Mouse (Mus musculus): ENCODE results near the gene Trim37. TPM values are rescaled to one million over a fixed set of nuclear protein-coding genes. Genes with fewer than 3 reads are reported as not detected.
"Not testable (repeated sequence)": the region's sequence is repeated elsewhere in the genome, so short reads cannot be mapped to it uniquely, and the experiment has no call there.

The Trim37 gene
- polyA plus RNA-seq, 1 experiment from 2014 or later: 92.5 TPM

- H3K27me3 ChIP-seq (ENCODE audit: control insufficient read depth, insufficient read depth, low read length): no peaks in the 10 kb centered on the region
- ATAC-seq (ENCODE audit: low FRiP score) (no peak), DNase-seq (ENCODE audit: low spot score, missing footprints) (no peak)
- H3K36me3 ChIP-seq (ENCODE audit: control insufficient read depth, insufficient read depth, low read length): no peaks in the 10 kb centered on the region
- no peak overlapping the region for H3K27ac ChIP-seq (ENCODE audit: low read depth, low read length)
- H3K9ac ChIP-seq (ENCODE audit: low read length): no peak overlapping the region
- no peak overlapping the region for H3K4me2 ChIP-seq
- H3K4me3 ChIP-seq (ENCODE audit: low read depth, low read length): no peak overlapping the region
- 96% methylated on average over 5 of the region's 5 CpGs for WGBS
- no peaks in the 10 kb centered on the region for H3K4me1 ChIP-seq (ENCODE audit: control insufficient read depth, insufficient read depth, low read length)
- no peaks in the 10 kb centered on the region for H3K9me3 ChIP-seq (ENCODE audit: control insufficient read depth, low read length)
Measured at GRCm38 (mm10) chr11:87257282-87257681, 130.4 kb downstream of the Trim37 start.

- no peak for DNase-seq (ENCODE audit: low spot score, missing footprints)
- Histone ChIP-seq H3K9me3 (ENCODE audit: control insufficient read depth, low read length) (no peaks in the 10 kb centered on the region), H3K27ac (ENCODE audit: low read depth, low read length) (no peak overlapping the region), H3K9ac (ENCODE audit: low read length) (no peak overlapping the region), H3K4me1 (ENCODE audit: control insufficient read depth, insufficient read depth, low read length) (peaks cover 7% of the 10 kb centered on the region; the same call in 1 of the 2 replicates), H3K36me3 (ENCODE audit: control insufficient read depth, insufficient read depth, low read length) (no peaks in the 10 kb centered on the region), H3K27me3 (ENCODE audit: control insufficient read depth, insufficient read depth, low read length) (no peaks in the 10 kb centered on the region), H3K4me3 (ENCODE audit: low read depth, low read length) (no peak overlapping the region), H3K4me2 (no peak overlapping the region)
- no peak for ATAC-seq (ENCODE audit: low FRiP score)
- 89% methylated on average over 10 of the region's 10 CpGs for WGBS
Measured at GRCm38 (mm10) chr11:87259792-87260191, 132.9 kb downstream of the Trim37 start.

GRCm38 (mm10) chr11:87261705-87262104, 134.8 kb downstream of the Trim37 start:
- 75% methylated on average over 4 of the region's 4 CpGs for WGBS
- not testable (repeated sequence) for H3K9me3 ChIP-seq (ENCODE audit: control insufficient read depth, low read length); ATAC-seq (ENCODE audit: low FRiP score)

DNA sequence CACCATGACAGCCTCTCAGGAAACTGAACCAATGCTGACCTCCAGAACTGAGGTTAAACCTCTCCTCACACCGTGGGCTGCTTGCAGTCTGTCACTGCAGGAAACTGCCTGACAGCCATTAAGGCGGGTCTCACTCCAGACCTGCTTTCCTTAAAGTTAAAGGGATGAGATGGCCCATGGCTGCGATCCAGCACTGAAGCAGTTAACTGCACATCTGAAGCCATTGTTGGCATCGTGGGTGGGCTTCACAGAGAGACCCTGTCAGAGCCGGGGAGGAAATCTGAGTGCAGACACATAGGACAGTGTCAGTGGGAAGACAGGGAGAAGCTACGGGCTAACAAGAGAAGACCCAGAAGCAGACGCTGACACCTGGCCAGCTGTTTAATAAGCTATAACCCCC, 137.1 kb downstream of the Trim37 start:
- Histone ChIP-seq H3K4me1 (ENCODE audit: control insufficient read depth, insufficient read depth, low read length) (peaks cover 7% of the 10 kb centered on the region; the same call in 1 of the 2 replicates), H3K9ac (ENCODE audit: low read length) (no peak overlapping the region), H3K36me3 (ENCODE audit: control insufficient read depth, insufficient read depth, low read length) (no peaks in the 10 kb centered on the region), H3K27ac (ENCODE audit: low read depth, low read length) (no peak overlapping the region), H3K4me2 (no peak overlapping the region), H3K4me3 (ENCODE audit: low read depth, low read length) (no peak overlapping the region), H3K27me3 (ENCODE audit: control insufficient read depth, insufficient read depth, low read length) (no peaks in the 10 kb centered on the region), H3K9me3 (ENCODE audit: control insufficient read depth, low read length) (no peaks in the 10 kb centered on the region)
- 24% methylated on average over 7 of the region's 7 CpGs for WGBS
- DNase-seq (ENCODE audit: low spot score, missing footprints): no peak
- ATAC-seq (ENCODE audit: low FRiP score): no peak

More at GRCm38 (mm10) chr11:87261705-87262104, 134.8 kb downstream of the Trim37 start:
- not testable (repeated sequence) for DNase-seq (ENCODE audit: low spot score, missing footprints); H3K9ac ChIP-seq (ENCODE audit: low read length); H3K36me3 ChIP-seq (ENCODE audit: control insufficient read depth, insufficient read depth, low read length); H3K4me3 ChIP-seq (ENCODE audit: low read depth, low read length); H3K4me2 ChIP-seq; H3K27ac ChIP-seq (ENCODE audit: low read depth, low read length); H3K4me1 ChIP-seq (ENCODE audit: control insufficient read depth, insufficient read depth, low read length); H3K27me3 ChIP-seq (ENCODE audit: control insufficient read depth, insufficient read depth, low read length)

GRCm38 (mm10) chr11:87266246-87266645, 139.4 kb downstream of the Trim37 start:
- no peak for DNase-seq (ENCODE audit: low spot score, missing footprints)
- Histone ChIP-seq H3K27ac (ENCODE audit: low read depth, low read length) (no peak overlapping the region), H3K9ac (ENCODE audit: low read length) (no peak overlapping the region), H3K9me3 (ENCODE audit: control insufficient read depth, low read length) (no peaks in the 10 kb centered on the region), H3K4me2 (no peak overlapping the region), H3K36me3 (ENCODE audit: control insufficient read depth, insufficient read depth, low read length) (no peaks in the 10 kb centered on the region), H3K4me3 (ENCODE audit: low read depth, low read length) (no peak overlapping the region), H3K27me3 (ENCODE audit: control insufficient read depth, insufficient read depth, low read length) (no peaks in the 10 kb centered on the region), H3K4me1 (ENCODE audit: control insufficient read depth, insufficient read depth, low read length) (peaks cover 8% of the 10 kb centered on the region)
- WGBS: 70% methylated on average over 4 of the region's 4 CpGs
- ATAC-seq (ENCODE audit: low FRiP score): no peak

DNA sequence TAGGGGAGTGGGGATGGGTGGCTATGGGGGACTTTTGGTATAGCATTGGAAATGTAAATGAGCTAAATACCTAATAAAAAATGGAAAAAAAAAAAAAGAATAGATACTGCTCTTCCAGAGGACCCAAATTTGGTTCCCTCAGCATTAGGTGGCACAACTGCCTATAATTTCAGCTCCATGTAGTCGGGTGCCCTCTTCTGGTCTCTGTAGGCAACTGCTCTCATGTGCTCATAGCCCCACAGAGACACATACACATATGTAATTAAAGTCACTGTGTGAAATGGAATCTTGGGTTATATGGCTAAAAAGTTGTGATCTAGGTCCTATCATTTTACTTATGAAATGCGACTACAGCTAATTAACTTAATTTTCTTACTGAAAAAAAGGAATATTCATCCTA, 141.9 kb downstream of the Trim37 start:
- 82% methylated on average over 2 of the region's 2 CpGs for WGBS

More for the DNA sequence above, 141.9 kb downstream of the Trim37 start:
- ATAC-seq (ENCODE audit: low FRiP score) (no peak), DNase-seq (ENCODE audit: low spot score, missing footprints) (no peak)
- Histone ChIP-seq H3K4me3 (ENCODE audit: low read depth, low read length) (no peak overlapping the region), H3K4me2 (no peak overlapping the region), H3K4me1 (ENCODE audit: control insufficient read depth, insufficient read depth, low read length) (peaks cover 8% of the 10 kb centered on the region), H3K36me3 (ENCODE audit: control insufficient read depth, insufficient read depth, low read length) (no peaks in the 10 kb centered on the region), H3K9me3 (ENCODE audit: control insufficient read depth, low read length) (no peaks in the 10 kb centered on the region), H3K9ac (ENCODE audit: low read length) (no peak overlapping the region), H3K27me3 (ENCODE audit: control insufficient read depth, insufficient read depth, low read length) (no peaks in the 10 kb centered on the region), H3K27ac (ENCODE audit: low read depth, low read length) (no peak overlapping the region)

MicroRNAs encoded within 50 kb of the gene (microRNA counts, 519-probe panel; counts per million panel counts)
- microRNA mmu-miR-301a: 6,691 counts per million, percentile 88 among the panel's probes with 10 or more counts

Small RNA genes lying within 50 kb of the gene (microRNA-seq; reads per million reads assigned to microRNA genes)
- 3,585 reads per million, percentile 88 among the genes with 10 or more reads in this experiment for gene Mir301

Other genes starting within 250 kb of the Trim37 start
- 5.4 and 6.1 TPM in 2 replicates for gene Ypel2, start 133.4 kb upstream of the Trim37 start, polyA plus RNA-seq (2014; fragmentation: Nextera tagmentation; extraction: Ambion mirVana)
- 94.8 and 114 TPM in 2 replicates for gene Gdpd1, start 53.0 kb upstream of the Trim37 start, polyA plus RNA-seq (2014; fragmentation: Nextera tagmentation; extraction: Ambion mirVana)
- gene Smg8, start 40.3 kb upstream of the Trim37 start, polyA plus RNA-seq (2014; fragmentation: Nextera tagmentation; extraction: Ambion mirVana): 32.4 and 34.0 TPM in 2 replicates
- gene Prr11, start 18.4 kb upstream of the Trim37 start, polyA plus RNA-seq (2014; fragmentation: Nextera tagmentation; extraction: Ambion mirVana): 17.9 and 20.1 TPM in 2 replicates
- 113 and 115 TPM in 2 replicates for gene Ska2, start 17.8 kb upstream of the Trim37 start, polyA plus RNA-seq (2014; fragmentation: Nextera tagmentation; extraction: Ambion mirVana)
- gene Ppm1e, start 231.9 kb downstream of the Trim37 start, polyA plus RNA-seq (2014; fragmentation: Nextera tagmentation; extraction: Ambion mirVana): 12.4 and 16.5 TPM in 2 replicates